Mouse (Mus musculus) liver, postnatal 0 days (tissue): ENCODE data around the gene Klk15. TPM values are rescaled to one million over a fixed set of nuclear protein-coding genes. Genes with fewer than 3 reads are reported as not detected.
"Not testable (repeated sequence)": the region's sequence is repeated elsewhere in the genome, so short reads cannot be mapped to it uniquely, and the experiment has no call there.

Experiments
- ATAC-seq: fragments of 200-750 bp; cut with Nextera tagmentation; 2 replicates; pipeline ENCODE4 v1.8.0; 2017; ENCODE audit warnings: mild to moderate bottlenecking, moderate library complexity
- DNase-seq: peaks from one replicate; pipeline ENCODE4 v3.0.0-alpha.2; 2016
- H3K27ac ChIP-seq: fragments of 300-500 bp; sonication (generic); 2 replicates; pipeline ENCODE4 v1.5.1; 2014; ENCODE audit warnings: antibody characterized with exemption, moderate library complexity, mild to moderate bottlenecking, low read depth
- H3K27me3 ChIP-seq: fragments of 300-500 bp; sonication (generic); 2 replicates; pipeline ENCODE4 v1.6.1; 2014; ENCODE audit warnings: low read length, control low read depth, mixed read lengths; ENCODE audit not compliant: insufficient read depth
- H3K36me3 ChIP-seq: fragments of 300-500 bp; sonication (generic); replicated peaks from 2 replicates; pipeline ENCODE4 v1.6.1; 2014; ENCODE audit warnings: mild to moderate bottlenecking, control low read depth, low read length, moderate library complexity, mixed read lengths; ENCODE audit not compliant: insufficient read depth
- H3K4me1 ChIP-seq: fragments of 300-500 bp; sonication (generic); 2 replicates; pipeline ENCODE4 v1.6.1; 2014; ENCODE audit warnings: antibody characterized with exemption, mild to moderate bottlenecking, control low read depth; ENCODE audit not compliant: insufficient read depth
- H3K4me2 ChIP-seq: fragments of 300-500 bp; sonication (generic); 2 replicates; pipeline ENCODE4 v1.6.1; 2014; ENCODE audit warnings: low read depth, mild to moderate bottlenecking, low read length, moderate library complexity, mixed read lengths
- H3K4me3 ChIP-seq: fragments of 300-500 bp; sonication (generic); 2 replicates; pipeline ENCODE4 v1.5.1; 2014; ENCODE audit warnings: low read depth, low read length
- H3K9ac ChIP-seq: fragments of 300-500 bp; sonication (generic); replicated peaks from 2 replicates; pipeline ENCODE4 v1.6.1; 2014; ENCODE audit warnings: mild to moderate bottlenecking, moderate library complexity
- H3K9me3 ChIP-seq: fragments of 300-500 bp; sonication (generic); 2 replicates; pipeline ENCODE4 v1.6.1; 2016; ENCODE audit warnings: mild to moderate bottlenecking, control low read depth, low read length, mixed read lengths
- CTCF ChIP-seq: sonication (generic); IDR thresholded peaks from 2 replicates; pipeline ENCODE4 v1.5.1; 2016; ENCODE audit warnings: antibody characterized with exemption, low read depth
- EP300 ChIP-seq: IDR thresholded peaks from 2 replicates; pipeline ENCODE4 v1.6.1; 2016; ENCODE audit warnings: antibody characterized with exemption, low read depth, mild to moderate bottlenecking
- WGBS: fragments of 180-500 bp; shearing (Covaris S2); extraction: QIAGEN DNeasy Blood & Tissue Kit; methylation state at CpG from one replicate; pipeline ENCODE4 v1.1.7; 2014; ENCODE audit not compliant: insufficient replicate concordance; 5-methylcytosine and 5-hydroxymethylcytosine counted together
- polyA plus RNA-seq: library from polyadenylated mRNA; unstranded; fragments of >200 nt; fragmentation: Nextera tagmentation; extraction: Ambion mirVana; gene quantifications from 2 replicates; pipeline ENCODE4 v1.2.1, GENCODE M21; 2015

Gene Klk15
- polyA plus RNA-seq, 1 experiment from 2014 or later, result not detected

DNA sequence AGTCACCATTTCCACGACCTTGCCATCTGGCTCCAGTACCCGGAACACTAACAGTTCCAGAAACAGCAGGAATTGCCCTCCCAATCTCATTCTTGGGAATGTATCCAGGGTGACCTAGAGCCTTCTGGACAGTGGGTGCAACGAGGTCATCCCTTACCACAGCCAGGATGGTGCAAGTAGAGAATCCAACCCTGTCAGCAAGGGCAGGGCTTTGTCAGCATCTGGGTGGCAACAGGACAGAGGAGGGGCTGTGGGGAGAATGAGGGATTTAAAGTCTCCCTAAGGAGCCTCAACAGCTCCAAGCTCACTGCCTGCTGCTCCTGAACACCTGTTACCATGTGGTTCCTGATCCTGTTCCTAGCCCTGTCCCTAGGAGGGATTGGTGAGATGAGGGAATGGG lies 32.9 kb downstream of the Klk15 start, which contains the start of gene Klk1b1:
TSS of gene Klk1b1 (plus strand) at position 301 of the 400 bp plus-strand sequence.
- H3K4me3 ChIP-seq, result no peak within 1 kb of the TSS
- no peak within 1 kb of the TSS for H3K9ac ChIP-seq
- H3K27me3 ChIP-seq, result no peaks in the 10 kb centered on the region
- H3K36me3 ChIP-seq, result no peaks in the 10 kb centered on the region
- H3K4me2 ChIP-seq, result no peak within 1 kb of the TSS
- H3K4me1 ChIP-seq, result no peaks in the 10 kb centered on the region
- 51% methylated on average over 3 of the region's 3 CpGs for WGBS
- ATAC-seq, result no peak
- H3K27ac ChIP-seq, result no peak within 1 kb of the TSS
- no peak for DNase-seq
- H3K9me3 ChIP-seq, result no peaks in the 10 kb centered on the region
- TF ChIP-seq EP300, result no peak
- TF ChIP-seq CTCF, result no peak

DNA sequence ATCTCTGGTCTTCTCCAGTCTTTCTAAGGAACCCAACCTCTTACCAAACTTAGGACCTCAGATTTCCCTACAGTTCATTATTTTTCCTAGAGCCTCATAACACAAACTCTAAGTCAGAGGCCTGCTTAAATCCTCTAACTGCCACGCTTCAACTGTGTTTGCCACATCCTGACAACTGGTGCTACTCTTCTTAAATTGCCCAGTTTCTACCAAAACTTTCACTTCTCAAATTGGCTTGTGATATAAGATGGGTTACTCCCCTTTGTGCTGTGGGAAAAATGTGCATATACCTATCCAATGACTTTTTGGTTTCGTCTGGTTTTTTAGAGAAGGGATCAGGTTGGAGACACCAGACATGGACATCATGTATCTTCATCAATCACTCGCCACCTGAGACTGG lies 33.5 kb downstream of the Klk15 start:
- WGBS, result 63% methylated on average over 3 of the region's 3 CpGs
- ATAC-seq, result no peak
- H3K27ac ChIP-seq, result no peak overlapping the region

DNA sequence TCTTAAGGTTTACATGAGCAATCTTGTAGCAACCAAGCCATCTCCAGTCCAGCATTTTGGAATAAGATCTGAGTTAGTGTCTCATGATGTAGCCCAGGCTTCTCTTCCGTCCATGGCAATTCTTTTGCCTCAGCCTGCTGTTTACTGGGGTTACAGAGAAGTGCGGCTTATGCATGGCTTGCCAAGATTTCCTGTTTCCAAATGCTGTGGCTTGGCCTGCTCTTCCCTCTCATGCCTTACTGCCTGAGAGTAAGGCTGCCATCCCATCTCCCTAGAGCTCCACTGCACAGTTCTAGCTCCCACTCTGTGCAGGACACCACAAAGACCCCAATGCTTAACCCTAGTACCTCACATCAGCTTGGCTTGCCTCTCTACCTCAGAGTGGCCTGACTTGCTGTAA lies 34.1 kb downstream of the Klk15 start:
- no peaks in the 10 kb centered on the region for H3K9me3 ChIP-seq
- no peak overlapping the region for H3K9ac ChIP-seq
- no peak for ATAC-seq
- TF ChIP-seq EP300 (no peak), CTCF (no peak)
- no peaks in the 10 kb centered on the region for H3K4me1 ChIP-seq
- no peaks in the 10 kb centered on the region for H3K27me3 ChIP-seq
- no peak overlapping the region for H3K4me3 ChIP-seq
- no peak for DNase-seq
- no peaks in the 10 kb centered on the region for H3K36me3 ChIP-seq
- H3K4me2 ChIP-seq, result no peak overlapping the region
- 63% methylated on average over 2 of the region's 2 CpGs for WGBS
- no peak overlapping the region for H3K27ac ChIP-seq

More for the DNA sequence above, 33.5 kb downstream of the Klk15 start:
- no peak overlapping the region for H3K4me3 ChIP-seq
- no peak for DNase-seq
- no peak overlapping the region for H3K9ac ChIP-seq
- no peaks in the 10 kb centered on the region for H3K27me3 ChIP-seq
- H3K4me1 ChIP-seq, result no peaks in the 10 kb centered on the region
- TF ChIP-seq EP300, result no peak
- no peak for TF ChIP-seq CTCF
- no peaks in the 10 kb centered on the region for H3K36me3 ChIP-seq
- H3K4me2 ChIP-seq, result no peak overlapping the region
- no peaks in the 10 kb centered on the region for H3K9me3 ChIP-seq

DNA sequence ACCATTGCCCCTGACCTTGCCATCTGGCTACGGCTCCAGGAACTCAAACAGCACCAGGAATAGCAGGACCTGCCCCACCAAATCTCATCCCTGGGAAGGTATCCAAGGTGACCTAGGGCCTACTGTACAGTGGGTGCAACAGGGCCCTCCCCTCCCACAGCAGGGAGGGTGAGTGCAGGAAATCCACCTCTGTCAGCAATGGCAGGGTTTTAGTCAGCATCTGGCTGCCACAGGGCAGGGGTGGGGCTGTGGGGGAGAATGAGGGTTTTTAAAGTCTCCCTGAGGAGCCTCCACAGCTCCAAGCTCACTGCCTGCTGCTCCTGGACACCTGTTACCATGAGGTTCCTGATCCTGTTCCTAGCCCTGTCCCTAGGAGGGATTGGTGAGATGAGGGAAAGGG lies 42.2 kb downstream of the Klk15 start, which contains the start of gene Klk1b9:
TSS of gene Klk1b9 (plus strand) at position 301 of the 400 bp plus-strand sequence.
- H3K4me1 ChIP-seq, H3K4me2 ChIP-seq, H3K36me3 ChIP-seq, H3K27ac ChIP-seq, ATAC-seq, H3K9me3 ChIP-seq, DNase-seq, H3K4me3 ChIP-seq, H3K9ac ChIP-seq, H3K27me3 ChIP-seq: not testable (repeated sequence)
- 59% methylated on average over 1 of the region's 1 CpGs for WGBS

DNA sequence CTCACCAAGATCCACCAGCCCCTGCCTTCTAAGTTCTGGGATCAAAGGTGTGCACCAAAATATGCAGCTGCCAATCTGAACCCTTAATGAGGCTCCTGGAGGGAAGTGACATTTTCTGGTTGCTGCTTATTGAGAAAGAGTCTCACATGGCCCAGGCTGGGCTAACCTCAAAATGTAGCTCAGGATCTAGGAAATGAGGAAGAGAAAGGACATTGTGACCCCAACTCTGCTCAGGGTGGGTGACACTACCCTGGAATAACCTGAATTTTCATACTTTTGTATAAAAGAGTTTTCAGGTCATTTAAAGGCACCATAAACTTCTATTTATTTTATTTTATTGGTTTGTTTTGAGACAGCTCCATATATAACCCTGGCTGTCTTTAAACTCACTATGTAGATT lies 52.1 kb downstream of the Klk15 start:
- no peaks in the 10 kb centered on the region for H3K4me1 ChIP-seq
- H3K9me3 ChIP-seq, result no peaks in the 10 kb centered on the region
- H3K4me2 ChIP-seq, result no peak overlapping the region
- DNase-seq, result no peak
- H3K27me3 ChIP-seq, result no peaks in the 10 kb centered on the region
- TF ChIP-seq EP300, result no peak
- no peak for TF ChIP-seq CTCF
- H3K9ac ChIP-seq, result no peak overlapping the region
- no peak for ATAC-seq
- no peaks in the 10 kb centered on the region for H3K36me3 ChIP-seq
- H3K27ac ChIP-seq, result no peak overlapping the region
- H3K4me3 ChIP-seq, result no peak overlapping the region

Other genes starting within 250 kb of the Klk15 start
- not detected in 2 replicates for gene Klk14, start 243.3 kb upstream of the Klk15 start, polyA plus RNA-seq
- gene Klk13, start 221.2 kb upstream of the Klk15 start, polyA plus RNA-seq, result not detected in 2 replicates
- not detected in 2 replicates for gene Klk12, start 164.8 kb upstream of the Klk15 start, polyA plus RNA-seq
- gene Klk11, start 159.1 kb upstream of the Klk15 start, polyA plus RNA-seq, result not detected in 2 replicates
- gene Klk10, start 152.7 kb upstream of the Klk15 start, polyA plus RNA-seq, result not detected in 2 replicates
- gene Klk9, start 141.8 kb upstream of the Klk15 start, polyA plus RNA-seq, result not detected in 2 replicates
- 2.2 and 3.2 TPM in 2 replicates for gene Klk8, start 136.2 kb upstream of the Klk15 start, polyA plus RNA-seq
- not detected in 2 replicates for gene Klk7, start 122.4 kb upstream of the Klk15 start, polyA plus RNA-seq
- gene Klk6, start 109.2 kb upstream of the Klk15 start, polyA plus RNA-seq, result not detected in 2 replicates
- not detected in 2 replicates for gene Klk5, start 91.8 kb upstream of the Klk15 start, polyA plus RNA-seq
- gene Klk4, start 52.6 kb upstream of the Klk15 start, polyA plus RNA-seq, result not detected in 2 replicates
- gene Klk1b8, start 16.9 kb downstream of the Klk15 start, polyA plus RNA-seq, result not detected in 2 replicates
- not detected in 2 replicates for gene Klk1b1, start 33.0 kb downstream of the Klk15 start, polyA plus RNA-seq
- gene Klk1b9, start 42.3 kb downstream of the Klk15 start, polyA plus RNA-seq, result not detected in 2 replicates
- gene Klk1b11, start 62.1 kb downstream of the Klk15 start, polyA plus RNA-seq, result not detected in 2 replicates
- gene Klk1b26, start 78.4 kb downstream of the Klk15 start, polyA plus RNA-seq, result not detected in 2 replicates
- not detected in 2 replicates for gene Klk1b27, start 118.5 kb downstream of the Klk15 start, polyA plus RNA-seq
- gene Klk1b21, start 168.6 kb downstream of the Klk15 start, polyA plus RNA-seq, result not detected in 2 replicates
- gene Klk1b22, start 178.9 kb downstream of the Klk15 start, polyA plus RNA-seq, result not detected in 2 replicates
- not detected in 2 replicates for gene Klk1b16, start 203.0 kb downstream of the Klk15 start, polyA plus RNA-seq